Mouse (Mus musculus): ENCODE measurements around the gene Cdc45. TPM values are rescaled to one million over a fixed set of nuclear protein-coding genes. Genes with fewer than 3 reads are reported as not detected.

The Cdc45 gene
- polyA plus RNA-seq, 1 experiment from 2014 or later, result 42.1 TPM

DNA sequence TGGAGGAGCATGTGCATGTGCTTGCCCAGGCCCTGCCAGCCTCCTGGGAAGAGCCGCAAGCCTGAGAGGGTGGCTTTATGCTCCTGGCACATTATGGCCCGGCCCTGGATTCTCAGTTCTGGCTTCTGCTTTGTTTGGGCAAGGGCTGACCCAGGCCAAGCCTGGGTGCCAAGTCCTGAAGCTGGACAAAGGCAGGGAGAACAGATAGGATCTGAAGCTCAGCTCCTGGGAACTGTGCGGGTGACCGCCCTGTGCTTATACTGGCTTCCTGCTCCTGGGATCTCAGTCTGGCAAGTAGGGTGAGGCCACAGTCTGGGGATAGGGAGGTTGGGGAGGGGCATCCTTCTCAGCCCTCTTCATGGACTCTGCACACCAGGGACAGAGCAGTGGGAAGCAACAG lies 50.1 kb downstream of the Cdc45 start:
- H3K9ac ChIP-seq (replicated peaks), result no peak overlapping the region
- WGBS, result 92% methylated on average over 4 of the region's 4 CpGs
- H3K4me3 ChIP-seq, result no peak overlapping the region
- ATAC-seq (ENCODE audit: low FRiP score, low read depth), result no peak
- H3K36me3 ChIP-seq, result no peaks in the 10 kb centered on the region
- no peak overlapping the region for H3K27ac ChIP-seq (replicated peaks)
- H3K27me3 ChIP-seq, result no peaks in the 10 kb centered on the region
- no peak overlapping the region for H3K4me2 ChIP-seq (replicated peaks)
- no peaks in the 10 kb centered on the region for H3K9me3 ChIP-seq
- H3K4me1 ChIP-seq, result no peaks in the 10 kb centered on the region

DNA sequence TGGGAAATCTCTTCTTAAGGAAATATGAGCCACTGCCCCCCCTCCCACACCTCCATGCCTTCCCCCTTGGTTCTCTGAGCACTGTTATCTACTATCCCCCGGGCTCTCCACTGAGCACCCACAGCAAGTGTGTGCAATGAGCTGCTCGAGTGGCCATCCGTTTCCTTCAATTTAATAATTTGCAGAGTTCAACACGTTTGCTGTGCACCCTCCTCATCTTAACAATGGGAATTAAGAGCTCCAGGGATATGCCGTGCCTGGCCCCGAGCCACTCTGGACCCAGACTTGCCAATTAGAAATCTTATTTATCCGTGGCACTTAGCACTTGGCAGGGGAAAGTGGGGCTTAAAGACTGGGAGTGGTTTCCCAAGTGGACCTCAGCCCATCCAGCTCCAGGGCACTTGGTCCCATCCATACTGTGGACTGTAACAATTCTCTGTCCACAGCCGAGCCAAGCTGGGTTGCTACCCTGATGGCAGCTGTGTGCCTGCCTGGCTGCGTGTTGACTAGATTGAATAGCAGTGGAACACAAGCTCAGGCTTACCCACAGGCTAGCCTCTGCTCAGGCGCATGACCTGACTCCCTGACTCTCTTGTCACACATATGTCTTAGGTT lies 59.8 kb downstream of the Cdc45 start:
- ATAC-seq (ENCODE audit: low FRiP score, low read depth), result no peak

DNA sequence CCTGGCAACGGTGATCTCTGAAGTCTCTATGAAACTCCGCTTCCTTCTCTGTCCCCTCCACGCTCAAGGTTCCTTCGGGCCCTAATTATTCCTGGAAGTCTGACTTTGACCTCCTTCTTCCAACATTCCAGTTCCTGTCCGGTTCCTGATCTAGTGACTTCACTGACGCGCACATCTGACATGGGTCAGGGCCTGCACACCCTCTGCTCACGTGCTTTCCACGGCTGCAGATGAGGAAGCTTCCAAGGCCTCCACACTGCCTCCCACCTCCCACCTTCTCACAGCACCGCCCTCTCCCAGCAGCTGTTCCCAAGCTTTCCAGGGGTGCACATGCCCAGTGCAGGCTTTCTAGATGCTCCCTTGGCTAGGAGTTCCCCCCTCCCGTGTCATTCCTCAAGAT lies 60.7 kb downstream of the Cdc45 start:
- no peak overlapping the region for H3K4me2 ChIP-seq (replicated peaks)
- H3K9ac ChIP-seq (replicated peaks), result no peak overlapping the region
- H3K4me3 ChIP-seq, result no peak overlapping the region
- no peaks in the 10 kb centered on the region for H3K36me3 ChIP-seq
- ATAC-seq (ENCODE audit: low FRiP score, low read depth), result no peak
- 86% methylated on average over 11 of the region's 11 CpGs for WGBS
- no peaks in the 10 kb centered on the region for H3K4me1 ChIP-seq
- H3K27me3 ChIP-seq, result no peaks in the 10 kb centered on the region
- H3K9me3 ChIP-seq, result no peaks in the 10 kb centered on the region
- H3K27ac ChIP-seq (replicated peaks), result no peak overlapping the region

More for the DNA sequence above, 59.8 kb downstream of the Cdc45 start:
- H3K27me3 ChIP-seq, result no peaks in the 10 kb centered on the region
- no peaks in the 10 kb centered on the region for H3K36me3 ChIP-seq
- H3K4me3 ChIP-seq, result no peak overlapping the region
- H3K9me3 ChIP-seq, result no peaks in the 10 kb centered on the region
- 81% methylated on average over 10 of the region's 10 CpGs for WGBS
- no peak overlapping the region for H3K4me2 ChIP-seq (replicated peaks)
- no peaks in the 10 kb centered on the region for H3K4me1 ChIP-seq
- H3K9ac ChIP-seq (replicated peaks), result no peak overlapping the region
- H3K27ac ChIP-seq (replicated peaks), result no peak overlapping the region

DNA sequence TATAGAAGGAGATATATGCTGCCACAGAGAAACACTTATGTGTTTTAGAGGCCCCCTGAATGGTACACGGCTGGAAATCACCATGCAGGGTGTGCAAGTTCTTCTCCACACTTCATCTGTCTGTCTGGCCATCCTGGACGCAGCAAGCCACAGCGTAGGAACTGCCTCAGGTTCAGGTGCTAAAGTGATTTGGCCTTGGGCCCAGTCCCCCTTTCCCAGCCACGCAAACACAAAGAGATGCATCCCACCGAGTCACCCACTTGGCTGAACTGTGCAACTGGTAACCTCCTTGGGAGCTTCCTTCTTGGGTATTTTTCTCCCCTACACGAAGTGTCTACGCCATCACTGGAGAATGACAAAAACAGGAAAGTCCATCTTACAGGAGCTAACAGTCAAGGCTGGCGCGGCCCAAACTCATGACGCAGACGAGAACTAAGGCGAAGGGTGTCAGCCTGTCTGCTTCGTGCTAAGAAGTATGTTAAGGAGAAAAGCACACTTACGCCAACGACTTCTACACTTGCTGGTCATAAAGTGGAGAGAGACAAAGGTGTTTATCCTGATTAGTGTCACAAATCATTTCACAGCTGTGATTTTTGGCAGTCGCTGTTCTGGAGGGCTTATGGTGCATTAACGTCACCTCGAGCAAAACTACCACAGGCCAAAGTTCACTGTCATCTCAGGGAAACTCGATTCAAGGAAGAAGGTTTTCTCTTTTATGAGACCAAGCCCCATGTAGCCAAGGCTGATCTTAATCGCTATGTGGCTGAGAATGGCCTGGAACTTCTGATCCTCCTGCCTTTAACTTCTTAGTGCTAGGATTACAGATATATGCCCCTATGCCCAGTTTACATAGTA lies 65.3 kb downstream of the Cdc45 start:
- Histone ChIP-seq H3K9ac (replicated peaks) (no peak overlapping the region), H3K9me3 (no peaks in the 10 kb centered on the region), H3K27ac (replicated peaks) (no peak overlapping the region), H3K4me3 (no peak overlapping the region), H3K36me3 (no peaks in the 10 kb centered on the region), H3K4me2 (replicated peaks) (no peak overlapping the region), H3K27me3 (no peaks in the 10 kb centered on the region), H3K4me1 (no peaks in the 10 kb centered on the region)
- no peak for ATAC-seq (ENCODE audit: low FRiP score, low read depth)
- 76% methylated on average over 20 of the region's 20 CpGs for WGBS

DNA sequence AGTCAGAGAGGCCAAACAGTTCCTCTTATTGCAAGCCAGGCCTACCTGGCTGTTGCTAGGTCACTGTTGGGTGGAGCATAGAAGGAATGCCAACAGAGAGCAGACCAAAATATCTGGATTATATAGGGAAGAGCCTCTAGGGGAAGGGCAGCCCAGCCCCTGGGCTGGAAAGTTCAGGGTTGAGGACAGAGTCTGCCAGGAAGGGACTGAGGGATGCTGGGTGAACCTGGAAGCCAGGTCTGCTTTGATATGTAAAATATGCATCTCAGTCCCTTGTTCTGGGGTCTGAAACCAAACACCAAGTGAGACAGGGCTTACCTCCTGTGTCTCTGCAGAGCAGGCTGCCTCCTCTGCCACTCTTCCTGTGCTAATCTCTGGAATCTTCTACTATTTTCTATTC lies 73.5 kb downstream of the Cdc45 start:
- H3K27ac ChIP-seq (replicated peaks), result no peak overlapping the region
- no peaks in the 10 kb centered on the region for H3K36me3 ChIP-seq
- H3K27me3 ChIP-seq, result no peaks in the 10 kb centered on the region
- no peak overlapping the region for H3K4me3 ChIP-seq
- no peaks in the 10 kb centered on the region for H3K4me1 ChIP-seq
- no peak for ATAC-seq (ENCODE audit: low FRiP score, low read depth)
- no peak overlapping the region for H3K4me2 ChIP-seq (replicated peaks)
- H3K9me3 ChIP-seq, result no peaks in the 10 kb centered on the region
- H3K9ac ChIP-seq (replicated peaks), result no peak overlapping the region

DNA sequence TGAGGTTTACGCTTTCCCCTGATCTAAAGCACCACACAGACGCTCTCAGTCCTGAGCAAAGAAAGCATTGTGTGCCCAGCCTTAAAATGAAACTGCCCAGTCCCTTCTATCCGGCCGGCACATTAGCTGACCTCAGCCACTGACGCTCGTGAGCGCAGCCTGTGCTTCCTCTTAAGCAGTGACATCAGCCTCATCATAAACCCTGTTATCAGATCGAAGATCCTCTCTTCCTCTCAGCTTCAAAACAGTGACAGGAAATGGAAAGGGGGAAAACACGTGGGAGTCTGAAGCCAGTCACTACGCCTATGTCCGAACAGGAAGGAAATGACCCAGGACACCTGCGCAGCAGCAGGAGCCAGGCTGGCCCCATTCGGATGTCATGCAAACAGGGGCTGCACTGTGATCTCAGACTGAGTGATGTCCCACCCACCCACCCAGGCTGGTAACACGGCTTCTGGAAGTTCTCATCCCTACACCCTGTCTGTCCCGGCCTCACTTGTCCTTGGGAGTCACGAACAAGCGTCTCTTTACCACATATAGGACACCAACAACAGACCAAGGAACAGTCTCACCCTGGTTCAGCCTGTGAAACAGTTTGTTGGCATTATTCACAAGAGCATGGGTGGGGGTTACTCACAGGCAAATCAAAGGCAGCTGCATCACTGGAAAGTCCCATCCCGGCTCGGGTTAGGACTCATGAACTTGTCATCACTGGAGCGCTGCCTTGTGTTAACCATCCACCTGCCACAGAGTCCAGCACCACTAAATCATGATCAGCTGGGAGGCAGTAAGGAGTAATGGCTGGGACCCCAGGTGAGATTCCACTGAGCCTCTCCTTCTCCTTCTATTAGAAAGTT lies 78.5 kb downstream of the Cdc45 start:
- Histone ChIP-seq H3K9me3 (no peaks in the 10 kb centered on the region), H3K4me3 (no peak overlapping the region), H3K4me2 (replicated peaks) (no peak overlapping the region), H3K27me3 (no peaks in the 10 kb centered on the region), H3K27ac (replicated peaks) (no peak overlapping the region), H3K36me3 (no peaks in the 10 kb centered on the region), H3K9ac (replicated peaks) (no peak overlapping the region), H3K4me1 (no peaks in the 10 kb centered on the region)
- no peak for ATAC-seq (ENCODE audit: low FRiP score, low read depth)
- WGBS, result 71% methylated on average over 20 of the region's 20 CpGs

DNA sequence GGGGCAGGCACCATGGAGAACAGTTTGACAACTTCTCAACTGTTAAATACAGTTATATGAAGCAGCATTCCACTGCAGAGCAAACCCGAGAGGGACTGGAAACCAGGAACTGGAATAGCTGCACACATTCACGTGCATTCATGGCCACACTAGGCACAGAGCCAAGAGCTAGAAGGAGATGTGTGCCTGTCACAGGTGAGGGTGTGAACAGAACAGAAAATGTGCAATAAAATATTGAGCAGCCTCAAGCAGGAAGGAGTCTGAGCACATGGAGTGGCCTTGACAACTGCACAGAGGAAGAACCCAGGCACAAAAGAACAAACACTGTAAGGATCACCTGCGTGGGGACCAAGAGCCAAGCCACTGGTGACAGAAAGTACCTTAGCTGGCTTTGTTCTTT lies 81.1 kb downstream of the Cdc45 start:
- ATAC-seq (ENCODE audit: low FRiP score, low read depth), result no peak
- Histone ChIP-seq H3K4me1 (no peaks in the 10 kb centered on the region), H3K27ac (replicated peaks) (no peak overlapping the region), H3K4me2 (replicated peaks) (no peak overlapping the region), H3K9ac (replicated peaks) (no peak overlapping the region), H3K9me3 (no peaks in the 10 kb centered on the region), H3K4me3 (no peak overlapping the region), H3K27me3 (no peaks in the 10 kb centered on the region), H3K36me3 (no peaks in the 10 kb centered on the region)
- 82% methylated on average over 3 of the region's 3 CpGs for WGBS

Other genes with a start within 250 kb of the Cdc45 start
- 1.4 and 2.0 TPM in 2 replicates for gene Tbx1, start 221.3 kb downstream of the Cdc45 start, polyA plus RNA-seq (2016; fragmentation: Nextera tagmentation; extraction: Ambion mirVana)
- 7.0 and 8.5 TPM in 2 replicates for gene Gp1bb, start 189.6 kb downstream of the Cdc45 start, polyA plus RNA-seq (2016; fragmentation: Nextera tagmentation; extraction: Ambion mirVana)
- gene Gm49601, start 185.6 kb downstream of the Cdc45 start, polyA plus RNA-seq (2016; fragmentation: Nextera tagmentation; extraction: Ambion mirVana), result 10.9 and 13.5 TPM in 2 replicates
- 81.6 and 84.4 TPM in 2 replicates for gene Sept5, start 182.0 kb downstream of the Cdc45 start, polyA plus RNA-seq (2016; fragmentation: Nextera tagmentation; extraction: Ambion mirVana)
- gene Cldn5, start 35.1 kb downstream of the Cdc45 start, polyA plus RNA-seq (2016; fragmentation: Nextera tagmentation; extraction: Ambion mirVana), result 34.6 and 39.2 TPM in 2 replicates
- 104 and 107 TPM in 2 replicates for gene Ufd1, start 208 bp downstream of the Cdc45 start, polyA plus RNA-seq (2016; fragmentation: Nextera tagmentation; extraction: Ambion mirVana)
- gene 2510002D24Rik, start 24.6 kb upstream of the Cdc45 start, polyA plus RNA-seq (2016; fragmentation: Nextera tagmentation; extraction: Ambion mirVana), result 23.6 and 25.8 TPM in 2 replicates
- gene Gm28539, start 24.6 kb upstream of the Cdc45 start, polyA plus RNA-seq (2016; fragmentation: Nextera tagmentation; extraction: Ambion mirVana), result not detected in 2 replicates
- 77.0 and 92.1 TPM in 2 replicates for gene Mrpl40, start 64.9 kb upstream of the Cdc45 start, polyA plus RNA-seq (2016; fragmentation: Nextera tagmentation; extraction: Ambion mirVana)
- 27.6 and 29.2 TPM in 2 replicates for gene Hira, start 65.0 kb upstream of the Cdc45 start, polyA plus RNA-seq (2016; fragmentation: Nextera tagmentation; extraction: Ambion mirVana)

All from midbrain, embryonic 12.5 days (tissue).